Mouse (Mus musculus) embryo, embryonic 10 days (tissue): ENCODE results near the gene Tmem230.
"Not testable (repeated sequence)": the region's sequence is repeated elsewhere in the genome, so short reads cannot be mapped to it uniquely, and the experiment has no call there.

Source experiments
- DNase-seq: peaks from one replicate; pipeline ENCODE4 v3.0.0-alpha.2; 2015; ENCODE audit warnings: low spot score

The Tmem230 gene

GRCm38 (mm10) chr2:132272694-132273389, 25.2 kb upstream of the Tmem230 start:
- DNase-seq, result no peak

GRCm38 (mm10) chr2:132270331-132270951, 22.8 kb upstream of the Tmem230 start:
- DNase-seq, result no peak

GRCm38 (mm10) chr2:132269217-132269616, 21.6 kb upstream of the Tmem230 start:
- DNase-seq, result no peak

- no peak for DNase-seq
These were observed 18.5 kb upstream of the Tmem230 start for GRCm38 (mm10) chr2:132266086-132266485.

GRCm38 (mm10) chr2:132265196-132265595, 17.6 kb upstream of the Tmem230 start:
- no peak for DNase-seq

GRCm38 (mm10) chr2:132264266-132264710, 16.7 kb upstream of the Tmem230 start:
- DNase-seq, result no peak

- DNase-seq, result peak; percentile 34
These were observed 16.0 kb upstream of the Tmem230 start for GRCm38 (mm10) chr2:132263421-132264265.

- DNase-seq, result peak; percentile 99
These were observed 15.3 kb upstream of the Tmem230 start, which contains the start of gene Cds2 for GRCm38 (mm10) chr2:132262879-132263398. Gene Cds2, plus strand, starts transcription at chr2:132263148.

- no peak for DNase-seq
These were observed 14.6 kb upstream of the Tmem230 start for GRCm38 (mm10) chr2:132262175-132262574.

GRCm38 (mm10) chr2:132260601-132261000, 13.0 kb upstream of the Tmem230 start:
- no peak for DNase-seq

- no peak for DNase-seq
These were observed 9.9 kb upstream of the Tmem230 start for GRCm38 (mm10) chr2:132257350-132258068.

- DNase-seq, result no peak
These were observed 6.0 kb upstream of the Tmem230 start for GRCm38 (mm10) chr2:132253603-132254002.

- DNase-seq, result peak; percentile 99
These were observed 5.2 kb upstream of the Tmem230 start, which contains the start of gene Pcna for GRCm38 (mm10) chr2:132252542-132253528. Gene Pcna, minus strand, starts transcription at chr2:132253314.

- DNase-seq, result no peak
These were observed 4.3 kb upstream of the Tmem230 start for GRCm38 (mm10) chr2:132251911-132252310.

GRCm38 (mm10) chr2:132243370-132243769, 4.2 kb downstream of the Tmem230 start:
- DNase-seq, result no peak

- peak; percentile 73 for DNase-seq
These were observed 7.2 kb downstream of the Tmem230 start for GRCm38 (mm10) chr2:132240457-132240856.

- not testable (repeated sequence) for DNase-seq
These were observed 8.2 kb downstream of the Tmem230 start for GRCm38 (mm10) chr2:132239434-132239833.

GRCm38 (mm10) chr2:132235975-132236374, 11.6 kb downstream of the Tmem230 start:
- no peak for DNase-seq

- no peak for DNase-seq
These were observed 12.3 kb downstream of the Tmem230 start for GRCm38 (mm10) chr2:132235291-132235690.
